Mouse (Mus musculus): Measurements from ENCODE around the gene Bsx. TPM values are rescaled to one million over a fixed set of nuclear protein-coding genes. Genes with fewer than 3 reads are reported as not detected.

The Bsx gene
- polyA plus RNA-seq, 1 experiment from 2014 or later: not detected

GRCm38 (mm10) chr9:40872156-40872478 is 1.8 kb upstream of the Bsx start:
- 0 out of 2 replicates have a peak overlapping the region, but pooled peaks have one; percentile 20 for H3K4me3 ChIP-seq
- H3K9ac ChIP-seq: no peak overlapping the region
- WGBS: 3% methylated on average over 8 of the region's 8 CpGs
- no peaks in the 10 kb centered on the region for H3K36me3 ChIP-seq
- peak overlapping the region; percentile 32; the same call in 1 of the 2 replicates for H3K4me2 ChIP-seq
- no peak overlapping the region for H3K27ac ChIP-seq
- ATAC-seq (ENCODE audit: insufficient number of reproducible peaks, insufficient read depth, low FRiP score, low TSS enrichment, low read depth): no peak
- no peaks in the 10 kb centered on the region for H3K9me3 ChIP-seq
- H3K4me1 ChIP-seq: peaks cover 9% of the 10 kb centered on the region
- peaks cover 87% of the 10 kb centered on the region for H3K27me3 ChIP-seq

GRCm38 (mm10) chr9:40874961-40875360 is 1.0 kb downstream of the Bsx start:
- no peak overlapping the region for H3K4me3 ChIP-seq
- H3K9ac ChIP-seq: no peak overlapping the region
- H3K9me3 ChIP-seq: no peaks in the 10 kb centered on the region
- H3K4me2 ChIP-seq: no peak overlapping the region
- no peak for ATAC-seq (ENCODE audit: insufficient number of reproducible peaks, insufficient read depth, low FRiP score, low TSS enrichment, low read depth)
- H3K36me3 ChIP-seq: no peaks in the 10 kb centered on the region
- peaks cover 98% of the 10 kb centered on the region for H3K27me3 ChIP-seq
- WGBS: 4% methylated on average over 4 of the region's 4 CpGs
- H3K27ac ChIP-seq: no peak overlapping the region
- H3K4me1 ChIP-seq: peaks cover 21% of the 10 kb centered on the region

GRCm38 (mm10) chr9:40875431-40875830 is 1.5 kb downstream of the Bsx start:
- H3K9me3 ChIP-seq: no peaks in the 10 kb centered on the region
- H3K36me3 ChIP-seq: no peaks in the 10 kb centered on the region
- no peak overlapping the region for H3K4me3 ChIP-seq
- H3K27me3 ChIP-seq: peaks cover 98% of the 10 kb centered on the region
- H3K27ac ChIP-seq: no peak overlapping the region
- 2% methylated on average over 17 of the region's 17 CpGs for WGBS
- no peak overlapping the region for H3K4me2 ChIP-seq
- peaks cover 21% of the 10 kb centered on the region for H3K4me1 ChIP-seq
- ATAC-seq (ENCODE audit: insufficient number of reproducible peaks, insufficient read depth, low FRiP score, low TSS enrichment, low read depth): no peak
- H3K9ac ChIP-seq: no peak overlapping the region

- Histone ChIP-seq H3K9ac (no peak overlapping the region), H3K4me1 (peaks cover 21% of the 10 kb centered on the region), H3K36me3 (no peaks in the 10 kb centered on the region), H3K27me3 (peaks cover 100% of the 10 kb centered on the region), H3K4me2 (no peak overlapping the region), H3K9me3 (no peaks in the 10 kb centered on the region), H3K4me3 (no peak overlapping the region), H3K27ac (no peak overlapping the region)
- ATAC-seq (ENCODE audit: insufficient number of reproducible peaks, insufficient read depth, low FRiP score, low TSS enrichment, low read depth): no peak
- WGBS: 1% methylated on average over 29 of the region's 29 CpGs
Observed at GRCm38 (mm10) chr9:40876164-40876563, 2.2 kb downstream of the Bsx start.

- WGBS: 6% methylated on average over 5 of the region's 5 CpGs
- Histone ChIP-seq H3K9ac (no peak overlapping the region), H3K27me3 (peaks cover 100% of the 10 kb centered on the region)
Observed at GRCm38 (mm10) chr9:40876693-40877092, 2.8 kb downstream of the Bsx start.

GRCm38 (mm10) chr9:40877146-40877880 is 3.4 kb downstream of the Bsx start:
- H3K27me3 ChIP-seq: peaks cover 100% of the 10 kb centered on the region
- no peak overlapping the region for H3K27ac ChIP-seq
- 1% methylated on average over 42 of the region's 42 CpGs for WGBS
- peaks cover 16% of the 10 kb centered on the region for H3K4me1 ChIP-seq
- peak overlapping the region; percentile 30 for H3K4me3 ChIP-seq
- no peaks in the 10 kb centered on the region for H3K9me3 ChIP-seq
- no peak for ATAC-seq (ENCODE audit: insufficient number of reproducible peaks, insufficient read depth, low FRiP score, low TSS enrichment, low read depth)
- peak overlapping the region; percentile 50 for H3K4me2 ChIP-seq
- H3K9ac ChIP-seq: no peak overlapping the region
- H3K36me3 ChIP-seq: no peaks in the 10 kb centered on the region

More at GRCm38 (mm10) chr9:40876693-40877092, 2.8 kb downstream of the Bsx start:
- H3K27ac ChIP-seq: no peak overlapping the region
- H3K9me3 ChIP-seq: no peaks in the 10 kb centered on the region
- no peak overlapping the region for H3K4me3 ChIP-seq
- no peaks in the 10 kb centered on the region for H3K36me3 ChIP-seq
- no peak overlapping the region for H3K4me2 ChIP-seq
- ATAC-seq (ENCODE audit: insufficient number of reproducible peaks, insufficient read depth, low FRiP score, low TSS enrichment, low read depth): no peak
- peaks cover 20% of the 10 kb centered on the region for H3K4me1 ChIP-seq

GRCm38 (mm10) chr9:40877881-40878235 is 3.9 kb downstream of the Bsx start:
- H3K4me2 ChIP-seq: peak overlapping the region; percentile 50
- ATAC-seq (ENCODE audit: insufficient number of reproducible peaks, insufficient read depth, low FRiP score, low TSS enrichment, low read depth): no peak
- under 1% methylated on average over 26 of the region's 29 CpGs for WGBS
- peaks cover 100% of the 10 kb centered on the region for H3K27me3 ChIP-seq
- H3K4me1 ChIP-seq: peaks cover 16% of the 10 kb centered on the region
- H3K4me3 ChIP-seq: peak overlapping the region; percentile 30
- no peaks in the 10 kb centered on the region for H3K9me3 ChIP-seq
- no peak overlapping the region for H3K27ac ChIP-seq
- no peak overlapping the region for H3K9ac ChIP-seq
- H3K36me3 ChIP-seq: no peaks in the 10 kb centered on the region

- Histone ChIP-seq H3K9ac (no peak overlapping the region), H3K27ac (no peak overlapping the region), H3K36me3 (no peaks in the 10 kb centered on the region), H3K4me2 (peak overlapping the region; percentile 50; the same call in 1 of the 2 replicates), H3K9me3 (no peaks in the 10 kb centered on the region), H3K4me1 (peaks cover 16% of the 10 kb centered on the region), H3K4me3 (peak overlapping the region; percentile 30; the same call in 1 of the 2 replicates), H3K27me3 (peaks cover 100% of the 10 kb centered on the region)
- ATAC-seq (ENCODE audit: insufficient number of reproducible peaks, insufficient read depth, low FRiP score, low TSS enrichment, low read depth): no peak
- under 1% methylated on average over 32 of the region's 32 CpGs for WGBS
Observed at GRCm38 (mm10) chr9:40878291-40878945, 4.5 kb downstream of the Bsx start.

- no peak overlapping the region for H3K27ac ChIP-seq
- no peak overlapping the region for H3K4me2 ChIP-seq
- no peaks in the 10 kb centered on the region for H3K9me3 ChIP-seq
- no peak overlapping the region for H3K9ac ChIP-seq
- H3K27me3 ChIP-seq: peaks cover 95% of the 10 kb centered on the region
- 1% methylated on average over 14 of the region's 14 CpGs for WGBS
- no peaks in the 10 kb centered on the region for H3K36me3 ChIP-seq
- H3K4me3 ChIP-seq: no peak overlapping the region
- peaks cover 13% of the 10 kb centered on the region for H3K4me1 ChIP-seq
- ATAC-seq (ENCODE audit: insufficient number of reproducible peaks, insufficient read depth, low FRiP score, low TSS enrichment, low read depth): no peak
Observed at GRCm38 (mm10) chr9:40878998-40879397, 5.1 kb downstream of the Bsx start.

GRCm38 (mm10) chr9:40885669-40886068 is 11.7 kb downstream of the Bsx start:
- no peaks in the 10 kb centered on the region for H3K4me1 ChIP-seq
- no peaks in the 10 kb centered on the region for H3K9me3 ChIP-seq
- H3K27ac ChIP-seq: no peak overlapping the region
- no peaks in the 10 kb centered on the region for H3K36me3 ChIP-seq
- no peak overlapping the region for H3K9ac ChIP-seq
- H3K4me3 ChIP-seq: no peak overlapping the region
- H3K27me3 ChIP-seq: peaks cover 73% of the 10 kb centered on the region
- no peak for ATAC-seq (ENCODE audit: insufficient number of reproducible peaks, insufficient read depth, low FRiP score, low TSS enrichment, low read depth)
- 40% methylated on average over 10 of the region's 10 CpGs for WGBS
- H3K4me2 ChIP-seq: no peak overlapping the region

- Histone ChIP-seq H3K4me3 (no peak overlapping the region), H3K9ac (no peak overlapping the region), H3K27ac (no peak overlapping the region), H3K27me3 (peaks cover 42% of the 10 kb centered on the region), H3K36me3 (no peaks in the 10 kb centered on the region), H3K4me1 (no peaks in the 10 kb centered on the region), H3K9me3 (no peaks in the 10 kb centered on the region), H3K4me2 (no peak overlapping the region)
- no peak for ATAC-seq (ENCODE audit: insufficient number of reproducible peaks, insufficient read depth, low FRiP score, low TSS enrichment, low read depth)
- WGBS: 61% methylated on average over 12 of the region's 12 CpGs
Observed at GRCm38 (mm10) chr9:40889389-40889788, 15.5 kb downstream of the Bsx start.

GRCm38 (mm10) chr9:40892456-40892855 is 18.5 kb downstream of the Bsx start:
- Histone ChIP-seq H3K36me3 (no peaks in the 10 kb centered on the region), H3K4me3 (no peak overlapping the region), H3K9me3 (no peaks in the 10 kb centered on the region), H3K4me2 (no peak overlapping the region), H3K27ac (no peak overlapping the region), H3K9ac (no peak overlapping the region), H3K27me3 (peaks cover 16% of the 10 kb centered on the region), H3K4me1 (no peaks in the 10 kb centered on the region)
- ATAC-seq (ENCODE audit: insufficient number of reproducible peaks, insufficient read depth, low FRiP score, low TSS enrichment, low read depth): no peak
- 72% methylated on average over 6 of the region's 6 CpGs for WGBS
